Mouse (Mus musculus): ENCODE measurements around the gene Tstd2.

DNA sequence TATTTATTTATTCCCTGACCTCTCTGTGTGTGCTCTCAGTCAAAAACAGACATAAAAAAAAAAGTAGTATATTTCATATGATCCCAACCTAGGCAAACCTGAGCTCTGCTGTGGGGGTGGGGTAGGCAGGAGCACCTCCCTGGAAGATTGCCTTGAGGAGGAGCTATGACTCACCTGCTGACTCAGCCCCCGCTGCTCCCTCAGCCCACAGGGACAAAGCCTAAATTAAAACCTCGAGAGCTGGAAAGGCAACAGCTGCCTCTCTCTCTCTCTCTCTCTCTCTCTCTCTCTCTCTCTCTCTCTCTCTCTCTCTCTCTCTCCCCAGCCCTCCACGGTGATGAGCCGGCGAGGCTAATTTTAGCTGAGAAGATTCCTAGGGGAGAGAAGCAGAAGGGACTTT lies 50.6 kb downstream of the Tstd2 start:
- TF ChIP-seq POLR2A (IDR thresholded peaks at IDR 0.05; ENCODE audit: borderline replicate concordance, extremely low read depth, low read depth, low read length) (no peak), CTCF (IDR thresholded peaks at IDR 0.05; ENCODE audit: insufficient read depth, low read length) (no peak)
